Mouse (Mus musculus) liver, embryonic 11.5 days (tissue): ENCODE results near the gene Gm49396. TPM values are rescaled to one million over a fixed set of nuclear protein-coding genes. Genes with fewer than 3 reads are reported as not detected.

Experiments
- ATAC-seq: fragments of 200-750 bp; cut with Nextera tagmentation; replicated peaks from 2 replicates; pipeline ENCODE4 v1.8.0; 2017; ENCODE audit warnings: moderate number of reproducible peaks, mild to moderate bottlenecking, moderate TSS enrichment, moderate library complexity; ENCODE audit not compliant: low FRiP score
- DNase-seq: peaks from one replicate; pipeline ENCODE4 v3.0.0-alpha.2; 2017; ENCODE audit warnings: low spot score
- H3K27ac ChIP-seq: fragments of 300-500 bp; sonication (generic); 2 replicates; pipeline ENCODE4 v1.5.1; 2014; ENCODE audit warnings: mild to moderate bottlenecking, low read depth, low read length, control low read depth
- H3K27me3 ChIP-seq: fragments of 300-500 bp; sonication (generic); replicated peaks from 2 replicates; pipeline ENCODE4 v1.6.1; 2014; ENCODE audit warnings: low read length, mixed read lengths; ENCODE audit not compliant: control insufficient read depth, insufficient read depth
- H3K36me3 ChIP-seq: fragments of 300-500 bp; sonication (generic); 2 replicates; pipeline ENCODE4 v1.6.1; 2014; ENCODE audit warnings: mild to moderate bottlenecking, low read length, moderate library complexity, mixed read lengths; ENCODE audit not compliant: control insufficient read depth, insufficient read depth
- H3K4me1 ChIP-seq: fragments of 300-500 bp; sonication (generic); replicated peaks from 2 replicates; pipeline ENCODE4 v1.6.1; 2014; ENCODE audit warnings: low read length, mixed read lengths; ENCODE audit not compliant: control insufficient read depth, insufficient read depth
- H3K4me2 ChIP-seq: fragments of 300-500 bp; sonication (generic); 2 replicates; pipeline ENCODE4 v1.6.1; 2014; ENCODE audit warnings: mild to moderate bottlenecking, control low read depth, moderate library complexity
- H3K4me3 ChIP-seq: fragments of 300-500 bp; sonication (generic); 2 replicates; pipeline ENCODE4 v1.5.1; 2014; ENCODE audit warnings: low read depth, low read length, control low read depth
- H3K9ac ChIP-seq: fragments of 300-500 bp; sonication (generic); 2 replicates; pipeline ENCODE4 v1.6.1; 2014; ENCODE audit warnings: low read depth, low read length, control low read depth
- H3K9me3 ChIP-seq: fragments of 300-500 bp; sonication (generic); 2 replicates; pipeline ENCODE4 v1.6.1; 2016; ENCODE audit warnings: low read length, inconsistent platforms, mixed read lengths; ENCODE audit not compliant: control insufficient read depth
- WGBS: fragments of 180-500 bp; shearing (Covaris S2); extraction: QIAGEN DNeasy Blood & Tissue Kit; methylation state at CpG from one replicate; pipeline ENCODE4 v1.1.7; 2014; 5-methylcytosine and 5-hydroxymethylcytosine counted together
- polyA plus RNA-seq: library from polyadenylated mRNA; unstranded; fragments of >200 nt; fragmentation: Nextera tagmentation; extraction: Ambion mirVana; gene quantifications from 2 replicates; pipeline ENCODE4 v1.2.1, GENCODE M21; 2014

The Gm49396 gene
- polyA plus RNA-seq, 1 experiment from 2014 or later = 8.0 TPM

- ATAC-seq (no peak), DNase-seq (no peak)
- peaks cover 17% of the 10 kb centered on the region for H3K36me3 ChIP-seq
- H3K27ac ChIP-seq = no peak overlapping the region
- 42% methylated on average over 17 of the region's 17 CpGs for WGBS
- peaks cover 3% of the 10 kb centered on the region; the same call in 1 of the 2 replicates for H3K4me1 ChIP-seq
- no peak overlapping the region for H3K4me3 ChIP-seq
- H3K27me3 ChIP-seq = no peaks in the 10 kb centered on the region
- no peak overlapping the region for H3K9ac ChIP-seq
- no peak overlapping the region; the same call in 1 of the 2 replicates for H3K4me2 ChIP-seq
- no peaks in the 10 kb centered on the region for H3K9me3 ChIP-seq
Measured at GRCm38 (mm10) chr7:30526399-30526798, 36.7 kb upstream of the Gm49396 start.

DNA sequence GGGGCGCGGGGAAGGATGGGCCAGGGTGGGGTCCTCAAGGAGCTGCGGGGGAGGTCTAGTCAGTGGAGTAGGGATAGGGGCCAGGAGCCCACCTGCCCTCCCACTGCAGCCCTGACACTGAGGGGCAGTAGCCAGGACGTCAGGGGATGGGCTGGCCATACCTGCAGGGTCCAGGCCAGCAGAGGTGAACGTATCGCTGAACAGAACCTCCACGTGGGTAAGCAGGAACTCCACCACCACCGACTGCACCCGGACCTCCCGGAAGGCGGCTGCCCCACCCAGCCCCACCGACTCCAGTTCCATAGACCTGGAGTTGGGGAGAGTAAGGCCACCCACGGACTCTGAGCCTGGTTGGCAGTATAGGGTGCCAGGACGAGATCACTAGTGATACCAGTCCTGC is 36.2 kb upstream of the Gm49396 start:
- no peaks in the 10 kb centered on the region for H3K9me3 ChIP-seq
- H3K27ac ChIP-seq = no peak overlapping the region
- no peak for ATAC-seq
- peaks cover 3% of the 10 kb centered on the region; the same call in 1 of the 2 replicates for H3K4me1 ChIP-seq
- H3K4me2 ChIP-seq = no peak overlapping the region
- no peak for DNase-seq
- H3K27me3 ChIP-seq = no peaks in the 10 kb centered on the region
- 75% methylated on average over 14 of the region's 14 CpGs for WGBS
- no peak overlapping the region for H3K4me3 ChIP-seq
- peaks cover 17% of the 10 kb centered on the region for H3K36me3 ChIP-seq
- H3K9ac ChIP-seq = no peak overlapping the region

- Histone ChIP-seq H3K27ac (no peak overlapping the region), H3K4me1 (peaks cover 14% of the 10 kb centered on the region), H3K4me3 (no peak overlapping the region), H3K4me2 (no peak overlapping the region), H3K36me3 (peaks cover 14% of the 10 kb centered on the region), H3K9me3 (no peaks in the 10 kb centered on the region), H3K27me3 (no peaks in the 10 kb centered on the region), H3K9ac (0 out of 2 replicates have a peak overlapping the region, but pooled peaks have one; percentile 9)
- ATAC-seq (no peak), DNase-seq (no peak)
- WGBS = 76% methylated on average over 9 of the region's 9 CpGs
Measured at GRCm38 (mm10) chr7:30531291-30531815, 31.8 kb upstream of the Gm49396 start.

GRCm38 (mm10) chr7:30532931-30533330 is 30.2 kb upstream of the Gm49396 start:
- H3K9ac ChIP-seq = no peak overlapping the region
- H3K4me1 ChIP-seq = peaks cover 12% of the 10 kb centered on the region
- H3K36me3 ChIP-seq = peaks cover 14% of the 10 kb centered on the region
- no peak overlapping the region for H3K27ac ChIP-seq
- no peak overlapping the region for H3K4me2 ChIP-seq
- DNase-seq = no peak
- H3K9me3 ChIP-seq = no peaks in the 10 kb centered on the region
- 55% methylated on average over 8 of the region's 8 CpGs for WGBS
- ATAC-seq = no peak
- H3K27me3 ChIP-seq = no peaks in the 10 kb centered on the region
- no peak overlapping the region; the same call in 1 of the 2 replicates for H3K4me3 ChIP-seq

DNA sequence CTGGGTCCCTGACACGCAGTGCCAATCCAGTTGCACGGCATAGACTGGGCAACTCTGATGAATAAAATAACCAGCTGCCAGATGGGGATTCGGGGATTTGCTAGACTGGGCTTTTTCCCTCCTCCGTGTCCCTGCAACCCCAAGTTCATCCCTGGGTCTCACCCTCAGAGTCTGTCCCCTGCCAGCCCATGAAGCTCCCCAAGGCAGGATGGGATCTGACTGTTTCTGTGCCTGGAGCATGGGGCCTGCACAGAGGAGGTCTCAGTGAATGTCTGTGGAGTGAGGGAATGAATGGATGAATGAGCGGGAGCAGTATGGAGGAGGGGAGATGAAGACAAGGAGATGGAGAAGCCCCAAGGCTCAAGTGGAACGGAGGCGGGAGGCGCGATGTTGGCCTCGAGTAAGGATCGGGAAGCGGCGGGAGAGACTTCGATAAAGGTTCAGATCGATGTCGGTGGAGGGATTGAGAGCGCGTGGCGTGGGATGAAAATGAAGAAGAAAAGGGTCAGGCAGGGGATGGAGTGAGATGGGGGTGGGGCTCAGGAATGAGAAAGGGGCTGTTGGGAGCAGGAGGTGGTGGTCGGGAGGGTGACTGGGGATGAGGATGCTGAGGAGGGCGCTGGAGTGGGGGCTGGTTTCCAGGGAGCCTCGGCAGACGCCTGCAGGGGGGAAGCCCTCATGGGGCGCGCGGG is 29.1 kb upstream of the Gm49396 start:
- H3K4me1 ChIP-seq = peaks cover 12% of the 10 kb centered on the region
- DNase-seq (no peak), ATAC-seq (no peak; the same call in 1 of the 2 replicates)
- H3K27me3 ChIP-seq = no peaks in the 10 kb centered on the region
- peaks cover 12% of the 10 kb centered on the region for H3K36me3 ChIP-seq
- H3K9me3 ChIP-seq = no peaks in the 10 kb centered on the region
- peak overlapping the region; percentile 83 for H3K9ac ChIP-seq
- peak overlapping the region; percentile 62; the same call in 1 of the 2 replicates for H3K27ac ChIP-seq
- H3K4me3 ChIP-seq = peak overlapping the region; percentile 79
- WGBS = 14% methylated on average over 26 of the region's 26 CpGs
- H3K4me2 ChIP-seq = peak overlapping the region; percentile 97

DNA sequence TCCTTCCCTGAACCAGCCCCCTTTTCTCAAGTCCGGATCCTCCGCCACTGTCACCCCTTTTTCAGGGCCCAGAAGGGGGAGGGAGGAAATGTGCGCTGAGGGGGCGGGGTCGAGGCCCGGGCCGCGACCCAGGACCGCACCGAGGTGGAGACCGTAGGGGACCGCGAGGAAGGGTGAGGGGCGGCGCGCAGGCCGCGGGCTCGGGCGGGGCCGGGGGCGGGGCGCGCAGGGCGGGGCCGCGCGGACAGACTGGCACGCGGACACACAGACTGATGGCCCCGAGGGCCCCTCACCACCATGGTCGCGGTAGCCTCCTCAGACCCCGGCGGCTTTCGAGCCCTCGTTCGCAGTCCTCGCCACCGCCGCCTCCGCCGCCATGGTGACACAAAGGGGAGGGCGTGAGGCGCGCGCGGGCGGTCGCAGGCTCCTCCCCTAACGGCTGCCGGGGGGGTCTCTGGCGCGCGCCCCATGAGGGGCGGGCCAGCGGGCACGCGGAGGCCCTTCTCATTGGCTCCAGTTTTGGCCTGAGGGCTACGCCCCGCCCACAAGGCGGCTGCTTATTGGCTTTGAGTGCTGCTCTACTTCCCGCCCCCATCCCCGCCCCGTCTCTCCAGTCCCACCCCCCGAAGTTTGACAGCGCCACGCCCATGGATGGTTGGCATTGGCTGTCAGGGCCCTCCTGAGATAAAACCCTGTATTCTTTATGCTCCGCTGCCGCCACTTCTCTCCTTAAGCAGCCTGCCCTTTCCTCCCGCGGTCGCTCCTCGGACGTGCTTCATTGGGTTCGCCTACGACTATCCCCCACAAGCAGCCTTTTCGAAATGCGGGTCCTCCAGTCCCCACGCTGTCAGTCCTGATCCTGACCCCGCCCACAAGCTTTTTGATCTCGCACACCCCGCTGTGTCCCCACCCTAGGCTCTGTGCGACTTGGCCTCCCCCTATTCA is 28.2 kb upstream of the Gm49396 start, which contains the start of gene Arhgap33:
TSS of gene Arhgap33 (minus strand) at position 428 of the 945 bp plus-strand sequence.
- WGBS = under 1% methylated on average over 79 of the region's 84 CpGs
- peak; percentile 96 for DNase-seq
- Histone ChIP-seq H3K4me2 (peak within 1 kb of the TSS; percentile 97), H3K4me3 (peak within 1 kb of the TSS; percentile 79), H3K9ac (peak within 1 kb of the TSS; percentile 83), H3K36me3 (peaks cover 5% of the 10 kb centered on the region), H3K27me3 (no peaks in the 10 kb centered on the region), H3K4me1 (peaks cover 12% of the 10 kb centered on the region), H3K9me3 (no peaks in the 10 kb centered on the region), H3K27ac (peak within 1 kb of the TSS; percentile 62)
- ATAC-seq = peak; percentile 94

- DNase-seq (no peak), ATAC-seq (no peak)
- Histone ChIP-seq H3K9me3 (no peaks in the 10 kb centered on the region), H3K9ac (no peak overlapping the region), H3K36me3 (peaks cover 10% of the 10 kb centered on the region), H3K4me2 (no peak overlapping the region), H3K4me3 (no peak overlapping the region), H3K27me3 (no peaks in the 10 kb centered on the region), H3K27ac (no peak overlapping the region), H3K4me1 (peaks cover 3% of the 10 kb centered on the region; the same call in 1 of the 2 replicates)
- WGBS = 93% methylated on average over 7 of the region's 7 CpGs
Measured at GRCm38 (mm10) chr7:30540572-30540971, 22.6 kb upstream of the Gm49396 start.

- 63% methylated on average over 2 of the region's 2 CpGs for WGBS
- Histone ChIP-seq H3K4me1 (no peaks in the 10 kb centered on the region; the same call in 1 of the 2 replicates), H3K9me3 (no peaks in the 10 kb centered on the region), H3K36me3 (peaks cover 22% of the 10 kb centered on the region), H3K4me2 (no peak overlapping the region), H3K9ac (no peak overlapping the region), H3K27me3 (no peaks in the 10 kb centered on the region), H3K27ac (no peak overlapping the region), H3K4me3 (no peak overlapping the region)
- no peak for DNase-seq
- peak; percentile 34; the same call in 1 of the 2 replicates for ATAC-seq
Measured at GRCm38 (mm10) chr7:30544327-30544726, 18.8 kb upstream of the Gm49396 start.
